7 mouse cellular contexts compared by ENCODE assay signal in genomic region chr17:65612391-65613141, GRCm38 (mm10). TPM values are rescaled to one million over a fixed set of nuclear protein-coding genes. Genes with fewer than 3 reads are reported as not detected.
DNase-seq lines count a peak whose midpoint lies in the region; ATAC-seq lines count a peak whose summit lies in the region.

No protein-coding gene starts in this region.

- peak overlapping the region; percentile 95 for H3K9ac ChIP-seq in intestine, embryonic 14.5 days (ENCODE audit: low read length)
- peak overlapping the region; percentile 96 for H3K9ac ChIP-seq in limb, embryonic 11.5 days (ENCODE audit: low read length)
- peak overlapping the region; percentile 95 for H3K9ac ChIP-seq in midbrain, embryonic 15.5 days

- H3K4me1 ChIP-seq in intestine, embryonic 14.5 days (replicated peaks; ENCODE audit: control insufficient read depth, insufficient read depth, low read length) = peaks cover 30% of the 10 kb centered on the region
- peaks cover 11% of the 10 kb centered on the region; the same call in 1 of the 2 replicates for H3K4me1 ChIP-seq in limb, embryonic 11.5 days (ENCODE audit: control insufficient read depth, insufficient read depth, low read length)
- peaks cover 41% of the 10 kb centered on the region for H3K4me1 ChIP-seq in midbrain, embryonic 15.5 days

- intact Hi-C loops in gastrocnemius, postnatal 14 days (cut with DNase I; ENCODE audit: low total_unique reads) = loop anchor here (10.0 kb wide), 1 partner anchor 172 kb away; the partner anchor contains the start of gene Ppp4r1

- peak overlapping the region; percentile 95 for H3K4me3 ChIP-seq in intestine, embryonic 14.5 days (ENCODE audit: low read depth, low read length)
- H3K4me3 ChIP-seq in limb, embryonic 11.5 days (ENCODE audit: low read depth, low read length) = peak overlapping the region; percentile 96
- peak overlapping the region; percentile 82 for H3K4me3 ChIP-seq in midbrain, embryonic 15.5 days

- peak overlapping the region; percentile 72 for H3K4me2 ChIP-seq in intestine, embryonic 14.5 days (ENCODE audit: low read length)
- H3K4me2 ChIP-seq in limb, embryonic 11.5 days (ENCODE audit: low read depth, severe bottlenecking) = peak overlapping the region; percentile 66
- peak overlapping the region; percentile 56 for H3K4me2 ChIP-seq in midbrain, embryonic 15.5 days

- peaks cover 3% of the 10 kb centered on the region; the same call in 1 of the 2 replicates for H3K36me3 ChIP-seq in intestine, embryonic 14.5 days (ENCODE audit: control insufficient read depth, insufficient read depth, low read length)
- H3K36me3 ChIP-seq in limb, embryonic 11.5 days (ENCODE audit: control insufficient read depth, insufficient read depth, low read length) = no peaks in the 10 kb centered on the region
- no peaks in the 10 kb centered on the region for H3K36me3 ChIP-seq in midbrain, embryonic 15.5 days (replicated peaks)

- no peaks in the 10 kb centered on the region for H3K9me3 ChIP-seq in intestine, embryonic 14.5 days (ENCODE audit: control insufficient read depth, low read length)
- H3K9me3 ChIP-seq in limb, embryonic 11.5 days (ENCODE audit: control insufficient read depth, low read length) = no peaks in the 10 kb centered on the region
- no peaks in the 10 kb centered on the region for H3K9me3 ChIP-seq in midbrain, embryonic 15.5 days

- H3K27ac ChIP-seq in intestine, embryonic 14.5 days (ENCODE audit: low read depth) = peak overlapping the region; percentile 99
- H3K27ac ChIP-seq in limb, embryonic 11.5 days (replicated peaks; ENCODE audit: low read depth, low read length) = peak overlapping the region; percentile 99
- peak overlapping the region; percentile 100 for H3K27ac ChIP-seq in midbrain, embryonic 15.5 days

- under 1% methylated on average over 51 of the region's 91 CpGs for WGBS in intestine, embryonic 14.5 days
- WGBS in limb, embryonic 11.5 days = 0% methylated on average over 51 of the region's 91 CpGs
- WGBS in midbrain, embryonic 15.5 days = under 1% methylated on average over 50 of the region's 91 CpGs

- DNase-seq in adipocyte (ENCODE audit: low spot score) = peak; percentile 50
- peak; percentile 25 to 51 for DNase-seq in cerebellum, postnatal 4 days (ENCODE audit: low spot score in 2 of 2)
- peak; percentile 63 for DNase-seq in gastrocnemius, postnatal 14 days
- DNase-seq in intestine, embryonic 14.5 days (ENCODE audit: low spot score) = peak; percentile 76
- DNase-seq in limb, embryonic 11.5 days (ENCODE audit: low spot score) = peak; percentile 61
- peak; percentile 50 to 77 for DNase-seq in spleen, postnatal 4 days (ENCODE audit: low spot score in 2 of 2)

- H3K27me3 ChIP-seq in intestine, embryonic 14.5 days (replicated peaks; ENCODE audit: control insufficient read depth, insufficient read depth, low read length) = no peaks in the 10 kb centered on the region
- no peaks in the 10 kb centered on the region for H3K27me3 ChIP-seq in limb, embryonic 11.5 days (ENCODE audit: control insufficient read depth, insufficient read depth, low read length)
- H3K27me3 ChIP-seq in midbrain, embryonic 15.5 days (replicated peaks) = no peaks in the 10 kb centered on the region

- peak; percentile 44 for ATAC-seq in intestine, embryonic 14.5 days (replicated peaks; ENCODE audit: low FRiP score, low TSS enrichment, low read depth)
- peak; percentile 8 for ATAC-seq in limb, embryonic 11.5 days (ENCODE audit: insufficient number of reproducible peaks, low FRiP score, low TSS enrichment, low read depth)
- peak; percentile 55 for ATAC-seq in midbrain, embryonic 15.5 days (replicated peaks)

RNA-seq across cellular contexts. Expression of gene Vapa, which starts 0.8 kb away (rescaled TPM):
- total RNA-seq in gastrocnemius, postnatal 14 days (2021) = 100 to 1,000 TPM; 121 to 126 TPM
- 186 and 200 TPM in 2 replicates for polyA plus RNA-seq in intestine, embryonic 14.5 days (2014; fragmentation: Nextera tagmentation; extraction: Ambion mirVana)
- 189 and 192 TPM in 2 replicates for polyA plus RNA-seq in limb, embryonic 11.5 days (2014; fragmentation: Nextera tagmentation; extraction: Ambion mirVana)
- 257 and 259 TPM in 2 replicates for polyA plus RNA-seq in midbrain, embryonic 15.5 days (2015; fragmentation: Nextera tagmentation; extraction: Ambion mirVana)

RNA-seq across cellular contexts. Expression of gene Txndc2, which starts 29.4 kb away (rescaled TPM):
- not detected for total RNA-seq in gastrocnemius, postnatal 14 days (2021)
- not detected in 2 replicates for polyA plus RNA-seq in intestine, embryonic 14.5 days (2014; fragmentation: Nextera tagmentation; extraction: Ambion mirVana)
- polyA plus RNA-seq in limb, embryonic 11.5 days (2014; fragmentation: Nextera tagmentation; extraction: Ambion mirVana) = not detected in 2 replicates
- 0.09 TPM in 1 of 2 replicates, not detected in the other for polyA plus RNA-seq in midbrain, embryonic 15.5 days (2015; fragmentation: Nextera tagmentation; extraction: Ambion mirVana)

Comparison
In these comparisons a context has a peak if more than half of its experiments do, and no peak if none do; other contexts are left out.
1. Peak in every context shown above with its lines: DNase-seq, ATAC-seq, H3K4me3 ChIP-seq and H3K27ac ChIP-seq.